Mouse (Mus musculus) liver, postnatal 0 days (tissue): ENCODE measurements around the gene Cux2.

Experiments used
- CTCF ChIP-seq: sonication (generic); IDR thresholded peaks from 2 replicates; pipeline ENCODE4 v1.5.1; 2016; ENCODE audit warnings: antibody characterized with exemption, low read depth
- EP300 ChIP-seq: IDR thresholded peaks from 2 replicates; pipeline ENCODE4 v1.6.1; 2016; ENCODE audit warnings: antibody characterized with exemption, low read depth, mild to moderate bottlenecking

DNA sequence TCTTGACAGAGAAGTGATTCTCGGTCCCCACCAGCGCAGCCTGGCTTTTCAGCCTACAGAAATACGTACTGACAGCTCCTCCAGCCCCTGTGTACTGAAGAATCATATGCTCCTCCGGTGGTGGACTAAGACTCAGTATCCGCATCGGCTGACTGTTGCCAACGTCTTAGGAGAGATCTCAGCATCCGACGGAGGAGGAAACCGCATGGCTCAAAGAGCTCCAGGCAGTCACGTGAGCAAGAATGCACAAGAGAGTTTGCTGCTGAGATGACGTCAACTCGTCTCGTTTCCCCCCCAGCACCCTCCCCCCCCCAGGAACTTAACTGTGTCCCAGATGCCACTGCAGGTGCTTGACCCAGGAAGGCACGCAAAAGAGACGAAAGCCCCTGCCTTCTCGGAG lies 34.8 kb downstream of the Cux2 start:
- no peak for TF ChIP-seq CTCF
- TF ChIP-seq EP300: no peak
